Mouse (Mus musculus) heart, adult 11 months (tissue): ENCODE measurements at regions not wholly inside any gene's neighbourhood (a gene's known extent, or its start where the extent isn't known, plus 50 kb on each side); places are given as distances from the start of the nearest gene placed in this dataset.

ENCODE experiments used
- DNase-seq: peaks from one replicate; pipeline ENCODE4 v3.0.0; 2022

GRCm38 (mm10) chr8:115476071-115476470, 231.5 kb downstream of the Maf start:
- DNase-seq: no peak

DNA sequence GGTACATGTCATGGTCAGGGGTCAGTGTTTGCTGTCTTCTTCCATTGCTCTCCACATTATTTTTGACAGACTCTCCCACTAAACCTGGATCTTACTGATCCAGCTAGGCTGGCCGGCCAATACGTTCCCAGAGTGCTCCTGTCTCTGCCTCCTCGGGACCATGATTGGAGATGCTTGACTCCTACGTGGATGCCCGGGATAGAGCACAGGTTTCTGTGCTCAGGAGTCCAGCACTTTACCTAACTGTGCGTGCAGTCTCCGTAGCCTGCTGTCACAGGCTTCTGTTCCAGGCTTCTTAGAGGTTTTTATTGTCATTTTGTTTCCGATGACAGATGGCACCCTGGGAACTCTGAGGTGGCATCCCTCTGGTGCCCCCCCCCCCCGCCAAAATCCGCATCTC, 232.4 kb downstream of the Maf start:
- no peak for DNase-seq

DNA sequence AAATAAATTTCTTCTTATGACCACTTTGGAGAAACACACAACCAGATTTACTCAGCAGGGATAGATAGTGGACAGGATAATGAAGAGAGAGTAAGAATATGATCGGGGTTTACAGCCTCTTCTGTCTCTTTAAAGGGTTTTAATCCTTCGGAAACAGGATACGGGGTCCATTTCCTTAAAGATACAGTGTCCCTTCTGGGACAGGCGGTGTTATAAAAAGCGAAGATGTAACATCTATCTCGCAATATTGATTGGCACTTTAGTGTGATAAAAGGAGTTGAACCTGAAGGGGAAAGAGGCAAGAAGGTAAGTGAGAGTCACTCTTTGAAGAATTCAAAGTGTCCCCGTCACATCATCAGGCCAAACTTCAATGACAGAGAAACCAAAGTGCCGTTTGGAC, 233.6 kb downstream of the Maf start:
- no peak for DNase-seq

GRCm38 (mm10) chr8:115466553-115466952, 241.0 kb downstream of the Maf start:
- DNase-seq: peak; percentile 85

DNA sequence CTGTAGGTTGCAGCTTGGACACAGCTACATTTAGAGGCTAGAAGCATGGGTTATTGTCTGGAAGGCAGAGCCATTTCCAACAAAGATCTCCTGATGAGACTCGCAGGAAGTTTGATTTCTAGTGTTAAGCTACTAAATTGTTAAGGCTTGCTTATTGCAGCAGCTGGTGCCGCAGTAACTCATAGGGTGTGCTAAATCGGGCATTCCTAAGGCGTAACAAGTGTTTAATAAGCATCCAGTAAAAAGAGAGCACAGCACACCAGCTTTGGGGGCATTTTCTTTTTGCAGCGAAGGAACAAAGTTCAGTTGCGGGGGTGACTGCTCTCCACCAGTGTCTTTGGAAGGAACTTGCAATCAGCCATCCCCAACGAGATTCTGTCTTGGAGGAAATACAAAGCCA, 241.5 kb downstream of the Maf start:
- DNase-seq: no peak

- DNase-seq: no peak
Measured at GRCm38 (mm10) chr8:115462657-115463056, 244.9 kb downstream of the Maf start.

DNA sequence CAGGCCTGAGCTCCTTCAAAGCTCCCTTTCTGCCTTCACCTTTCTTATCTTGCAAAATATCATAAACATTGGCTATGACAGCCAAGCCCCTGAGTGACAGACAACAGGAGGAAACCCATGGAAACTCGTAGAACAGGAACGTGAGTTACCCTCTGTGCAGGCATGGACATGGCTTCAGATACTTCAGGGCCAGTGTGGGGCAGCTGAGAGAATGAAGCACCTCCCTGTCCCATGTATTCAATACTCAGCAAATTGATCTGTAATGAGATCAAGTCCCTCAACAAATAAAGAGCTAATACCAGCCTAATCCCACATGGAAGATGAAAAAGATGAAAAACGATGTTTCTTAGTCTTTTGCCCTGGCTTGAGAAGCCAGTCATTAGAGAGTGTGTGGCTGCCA, 249.5 kb downstream of the Maf start:
- DNase-seq: peak; percentile 82

DNA sequence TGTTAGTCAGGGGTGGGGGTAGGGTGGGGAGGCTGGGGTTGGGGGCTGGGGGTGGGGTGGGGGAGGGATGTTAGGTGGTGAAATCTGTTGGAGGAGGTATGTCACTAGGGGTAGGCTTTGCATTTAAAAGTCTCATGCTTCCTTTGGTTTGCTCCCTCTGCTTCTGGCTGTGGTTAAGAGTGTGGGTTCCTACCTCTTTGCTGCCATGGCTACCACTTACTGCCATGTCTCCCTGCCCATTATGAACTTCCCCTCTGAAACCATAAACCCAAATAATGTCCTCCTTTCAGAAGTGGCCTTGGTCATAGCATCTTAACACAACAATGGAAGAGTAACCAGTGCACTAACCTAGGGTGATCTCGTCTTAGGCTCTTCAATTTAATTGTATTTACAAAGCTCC, 256.8 kb downstream of the Maf start:
- peak; percentile 66 for DNase-seq

DNA sequence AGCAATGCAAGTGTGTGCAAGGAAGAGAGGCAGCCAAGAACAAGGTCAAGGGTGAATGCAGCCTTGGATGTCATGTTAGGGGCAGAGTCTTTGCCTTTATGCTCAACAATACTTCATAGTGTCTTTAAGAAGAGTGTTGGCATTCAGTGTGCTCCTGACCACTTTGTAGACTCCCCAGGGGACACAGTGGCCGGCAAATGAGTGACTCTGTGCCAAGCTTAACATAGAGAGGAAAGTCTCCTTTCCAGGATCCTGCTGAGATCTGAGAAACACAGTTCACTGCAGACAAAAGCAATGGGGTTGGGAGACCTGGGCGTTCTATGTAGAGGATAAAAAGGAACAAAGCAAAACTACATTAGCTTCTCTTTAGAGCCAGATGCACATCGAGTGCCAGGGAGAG, 259.2 kb downstream of the Maf start:
- peak; percentile 50 for DNase-seq

DNA sequence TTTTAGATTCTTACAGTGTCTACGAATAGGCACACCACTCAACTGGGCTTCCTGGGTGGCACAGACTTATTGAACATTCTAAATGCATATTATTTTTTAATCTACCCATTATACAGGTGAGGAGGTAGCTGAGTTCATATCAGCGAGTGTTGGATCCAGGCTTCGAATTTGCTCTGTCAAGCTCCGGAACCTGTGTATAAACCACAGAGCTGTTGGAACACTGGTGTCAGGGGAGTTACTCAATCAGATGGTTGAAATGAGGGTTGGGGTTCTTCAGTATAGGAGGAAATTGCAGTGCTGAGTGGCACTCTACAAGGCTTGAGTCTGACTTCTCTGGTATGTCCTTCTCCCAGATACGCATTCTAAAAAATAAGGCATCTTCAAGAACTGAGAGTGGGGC, 263.1 kb downstream of the Maf start:
- DNase-seq: peak; percentile 65

- no peak for DNase-seq
Measured at GRCm38 (mm10) chr8:115441943-115442550, 265.5 kb downstream of the Maf start.

- no peak for DNase-seq
Measured at GRCm38 (mm10) chr8:115441323-115441722, 266.3 kb downstream of the Maf start.

- DNase-seq: no peak
Measured at GRCm38 (mm10) chr8:115440151-115440550, 267.4 kb downstream of the Maf start.

- DNase-seq: no peak
Measured at GRCm38 (mm10) chr8:115439512-115439911, 268.1 kb downstream of the Maf start.

DNA sequence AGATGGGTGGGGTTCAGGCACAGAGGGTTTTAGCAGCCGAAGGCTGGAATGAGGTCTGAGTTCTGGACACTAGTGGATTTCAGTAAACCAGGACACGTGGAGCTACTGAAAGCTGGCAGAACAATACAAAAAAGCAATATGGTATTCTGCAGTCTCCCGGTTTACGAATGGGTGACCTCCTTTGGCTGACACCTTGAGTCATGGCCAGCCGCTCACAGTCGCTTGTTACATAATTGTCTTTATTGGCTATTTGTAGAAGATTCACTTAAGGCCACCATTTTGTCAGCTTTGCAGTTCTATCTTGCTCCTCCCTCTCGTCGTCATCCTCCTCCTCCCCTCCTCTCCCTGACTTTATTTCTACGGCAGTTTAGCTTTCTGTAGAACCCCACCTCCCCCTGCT, 269.6 kb downstream of the Maf start:
- DNase-seq: no peak

DNA sequence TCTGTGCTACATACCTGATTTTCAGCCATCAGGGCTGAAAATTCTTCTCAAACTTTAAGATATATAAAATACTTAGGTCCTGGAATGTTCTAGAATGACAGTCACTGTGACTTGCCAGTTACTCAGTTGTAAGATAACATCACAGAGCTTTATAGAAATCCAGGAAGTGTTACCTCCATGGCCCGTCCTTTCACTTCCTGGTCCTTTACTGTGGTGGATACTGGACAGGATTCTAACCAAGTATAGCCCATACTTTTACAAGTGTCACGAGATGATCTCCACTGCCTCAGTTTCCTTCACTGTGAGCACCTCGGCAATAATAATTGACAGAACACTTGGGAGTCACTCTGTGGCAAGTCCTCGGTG, 271.3 kb downstream of the Maf start:
- DNase-seq: no peak

GRCm38 (mm10) chr8:115435720-115436355, 271.8 kb downstream of the Maf start:
- peak; percentile 72 for DNase-seq

DNA sequence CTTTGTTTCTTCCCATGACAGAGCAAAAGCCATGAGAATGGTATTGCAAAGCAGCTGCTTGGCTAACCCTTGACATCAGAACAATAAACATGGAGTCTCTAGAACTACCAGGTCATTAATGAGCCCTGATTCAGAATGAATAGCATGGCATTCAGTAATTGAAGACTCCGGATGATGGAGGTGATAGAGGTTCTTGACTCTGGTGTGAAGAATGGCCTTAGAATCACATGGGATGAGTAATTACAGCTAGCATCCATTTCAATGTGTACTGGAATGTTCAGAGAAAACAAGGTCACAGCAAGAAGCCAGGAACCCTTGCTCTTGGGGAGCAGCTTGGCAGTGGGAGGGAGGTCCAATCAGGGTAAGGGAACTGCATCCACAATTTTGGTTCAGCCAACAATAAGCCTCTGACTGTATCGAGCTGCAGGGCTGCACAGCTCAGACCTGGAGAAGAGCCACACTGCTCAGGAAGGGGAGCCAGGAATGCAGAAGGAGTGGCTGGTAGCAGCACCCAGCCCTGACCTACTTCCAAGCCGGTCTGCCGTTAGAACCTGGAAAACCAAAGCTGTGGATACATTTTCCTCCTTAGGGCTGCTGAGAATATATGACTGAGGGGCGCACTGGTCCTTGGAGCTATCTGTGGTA, 275.1 kb downstream of the Maf start:
- DNase-seq: peak; percentile 88

- DNase-seq: peak; percentile 52
Measured at GRCm38 (mm10) chr8:115430793-115431192, 276.8 kb downstream of the Maf start.

DNA sequence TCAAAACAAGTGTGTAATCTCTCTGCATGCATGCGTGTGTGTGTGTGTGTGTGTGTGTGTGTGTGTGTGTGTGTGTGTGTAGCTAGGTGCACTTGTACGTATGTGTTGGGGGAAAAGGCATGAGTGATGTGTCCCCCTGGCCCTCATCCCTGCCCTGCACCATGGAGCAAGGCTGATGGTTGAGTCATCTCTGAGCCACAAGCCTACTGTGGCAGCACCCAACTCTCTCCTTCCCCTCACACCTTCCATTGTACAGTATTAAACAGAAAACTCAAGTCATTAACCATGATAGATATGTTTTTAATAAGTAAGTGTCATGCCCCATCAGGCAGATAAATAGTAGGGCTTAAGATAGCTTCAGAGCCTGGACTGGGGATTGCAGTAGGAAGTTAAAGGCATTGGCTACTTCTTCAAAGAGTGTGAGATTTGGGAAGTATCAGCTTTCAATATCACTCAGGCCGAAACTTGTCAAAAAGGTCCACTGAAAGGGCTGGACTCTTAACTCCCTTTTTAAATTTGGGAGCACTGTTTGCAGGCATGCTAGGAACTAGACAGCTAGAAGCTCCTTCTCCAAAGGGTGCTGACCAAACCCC, 278.2 kb downstream of the Maf start:
- DNase-seq: peak; percentile 85

- DNase-seq: peak; percentile 68
Measured at GRCm38 (mm10) chr8:115428528-115429290, 278.9 kb downstream of the Maf start.

DNA sequence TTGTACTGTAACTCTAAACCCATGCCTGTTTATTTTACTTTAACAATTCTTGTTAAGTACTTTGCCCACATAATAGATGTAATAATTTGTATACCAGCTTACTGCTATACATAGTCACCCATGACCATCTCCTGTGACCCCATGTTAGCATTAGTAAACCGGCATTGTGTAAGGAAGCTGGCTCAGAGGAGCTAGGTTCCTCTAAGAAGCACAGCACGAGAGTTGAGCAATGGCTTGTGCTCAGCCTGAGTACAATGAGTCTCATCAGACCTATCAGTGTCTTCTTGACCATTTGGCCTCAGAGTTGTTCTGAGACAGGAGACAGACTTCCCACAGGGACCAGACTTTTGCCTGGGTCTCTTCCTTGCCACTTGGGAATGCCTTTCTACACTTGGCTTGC, 279.6 kb downstream of the Maf start:
- no peak for DNase-seq

- DNase-seq: peak; percentile 76
Measured at GRCm38 (mm10) chr8:115427490-115427889, 280.1 kb downstream of the Maf start.
